Mouse (Mus musculus) limb, embryonic 15.5 days (tissue): Measurements from ENCODE around the gene Yy1. TPM values are rescaled to one million over a fixed set of nuclear protein-coding genes. Genes with fewer than 3 reads are reported as not detected.
"Not testable (repeated sequence)": the region's sequence is repeated elsewhere in the genome, so short reads cannot be mapped to it uniquely, and the experiment has no call there.

Experiments
- ATAC-seq: fragments of 200-750 bp; cut with Nextera tagmentation; 2 replicates; pipeline ENCODE4 v1.8.0; 2017; ENCODE audit warnings: low read depth, moderate TSS enrichment; ENCODE audit not compliant: insufficient number of reproducible peaks, low FRiP score, low TSS enrichment
- H3K27ac ChIP-seq: fragments of 300-500 bp; sonication (generic); 2 replicates; pipeline ENCODE4 v1.5.1; 2015; ENCODE audit warnings: moderate library complexity, mild to moderate bottlenecking, inconsistent platforms
- H3K27me3 ChIP-seq: fragments of 300-500 bp; sonication (generic); 2 replicates; pipeline ENCODE4 v1.6.1; 2015; ENCODE audit warnings: inconsistent platforms
- H3K36me3 ChIP-seq: fragments of 300-500 bp; sonication (generic); 2 replicates; pipeline ENCODE4 v1.6.1; 2015; ENCODE audit warnings: inconsistent platforms
- H3K4me1 ChIP-seq: fragments of 300-500 bp; sonication (generic); 2 replicates; pipeline ENCODE4 v1.6.1; 2015; ENCODE audit warnings: inconsistent platforms
- H3K4me2 ChIP-seq: fragments of 300-500 bp; sonication (generic); 2 replicates; pipeline ENCODE4 v1.6.1; 2015; ENCODE audit warnings: mild to moderate bottlenecking, inconsistent platforms
- H3K4me3 ChIP-seq: fragments of 300-500 bp; sonication (generic); 2 replicates; pipeline ENCODE4 v1.5.1; 2015; ENCODE audit warnings: mild to moderate bottlenecking, inconsistent platforms
- H3K9ac ChIP-seq: fragments of 300-500 bp; sonication (generic); 2 replicates; pipeline ENCODE4 v1.6.1; 2015; ENCODE audit warnings: inconsistent platforms
- H3K9me3 ChIP-seq: fragments of 300-500 bp; sonication (generic); 2 replicates; pipeline ENCODE4 v1.6.1; 2016; ENCODE audit warnings: inconsistent platforms
- WGBS: fragments of 180-500 bp; shearing (Covaris S2); methylation state at CpG from one replicate; pipeline ENCODE4 v1.1.7; 2015; 5-methylcytosine and 5-hydroxymethylcytosine counted together
- polyA plus RNA-seq: library from polyadenylated mRNA; unstranded; fragments of >200 nt; fragmentation: Nextera tagmentation; extraction: Ambion mirVana; gene quantifications from 2 replicates; pipeline ENCODE4 v1.2.1, GENCODE M21; 2015

The Yy1 gene
- polyA plus RNA-seq, 1 experiment from 2014 or later = 17.9 TPM

DNA sequence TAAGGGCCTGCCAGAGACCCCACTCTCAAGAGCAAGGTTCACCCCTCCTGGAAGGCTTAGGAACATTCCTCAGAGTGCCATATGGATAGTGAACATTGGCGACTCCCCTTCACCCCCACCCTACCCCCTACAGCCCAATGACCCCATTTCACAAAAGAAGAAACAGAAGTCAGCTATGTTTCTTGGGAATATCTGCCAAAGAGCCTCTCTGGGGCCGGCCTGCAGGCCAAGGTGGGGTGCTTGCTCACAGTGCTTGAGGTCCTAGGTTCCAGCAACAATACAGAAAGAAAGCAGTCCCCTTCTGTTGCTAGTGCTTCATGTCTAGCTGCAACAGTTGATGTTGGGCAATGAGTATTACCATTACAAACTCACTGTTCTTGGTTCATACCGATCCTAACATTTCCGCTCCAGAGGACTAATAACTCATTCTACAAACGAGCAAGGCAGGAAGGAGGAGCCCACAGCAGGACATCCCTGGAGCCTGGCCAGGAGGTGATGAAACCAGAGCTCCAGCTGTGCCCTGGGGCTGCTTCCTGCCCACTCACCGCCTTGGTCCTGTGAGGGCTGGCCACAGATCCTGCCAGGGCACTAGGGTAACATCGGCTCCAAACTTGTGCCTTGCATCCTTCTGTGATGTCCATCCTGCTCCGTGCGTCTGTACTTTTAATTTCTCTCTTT is 39.3 kb downstream of the Yy1 start:
- WGBS = 52% methylated on average over 9 of the region's 9 CpGs
- Histone ChIP-seq H3K4me3 (no peak overlapping the region), H3K9ac (no peak overlapping the region), H3K4me2 (no peak overlapping the region), H3K9me3 (no peaks in the 10 kb centered on the region), H3K27ac (no peak overlapping the region), H3K4me1 (peaks cover 35% of the 10 kb centered on the region), H3K27me3 (no peaks in the 10 kb centered on the region), H3K36me3 (peaks cover 12% of the 10 kb centered on the region)
- no peak for ATAC-seq

DNA sequence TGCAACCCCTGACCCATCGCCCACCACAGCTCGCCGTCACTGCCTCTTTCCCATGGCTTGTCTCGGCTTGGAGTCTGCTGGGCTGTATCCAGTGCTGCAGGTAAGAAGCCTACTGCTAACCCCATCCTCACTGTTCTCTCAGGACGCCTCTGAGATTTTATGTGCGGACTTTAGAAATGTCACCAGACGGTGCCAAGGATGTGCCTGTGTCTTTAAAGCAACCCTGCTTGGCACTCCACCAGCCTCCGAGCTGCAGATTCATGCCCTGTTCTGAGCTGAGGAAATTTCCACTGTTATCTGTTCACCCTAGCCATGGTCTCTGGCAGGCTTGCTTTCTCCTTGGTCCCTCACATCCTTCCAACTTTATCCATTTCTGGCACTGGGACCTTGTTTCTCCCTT is 40.1 kb downstream of the Yy1 start:
- H3K9ac ChIP-seq = no peak overlapping the region
- no peak for ATAC-seq
- no peaks in the 10 kb centered on the region for H3K9me3 ChIP-seq
- WGBS = 85% methylated on average over 8 of the region's 8 CpGs
- H3K27ac ChIP-seq = no peak overlapping the region
- H3K4me1 ChIP-seq = peaks cover 42% of the 10 kb centered on the region
- H3K36me3 ChIP-seq = peaks cover 6% of the 10 kb centered on the region
- H3K4me3 ChIP-seq = no peak overlapping the region
- no peaks in the 10 kb centered on the region for H3K27me3 ChIP-seq
- H3K4me2 ChIP-seq = no peak overlapping the region

DNA sequence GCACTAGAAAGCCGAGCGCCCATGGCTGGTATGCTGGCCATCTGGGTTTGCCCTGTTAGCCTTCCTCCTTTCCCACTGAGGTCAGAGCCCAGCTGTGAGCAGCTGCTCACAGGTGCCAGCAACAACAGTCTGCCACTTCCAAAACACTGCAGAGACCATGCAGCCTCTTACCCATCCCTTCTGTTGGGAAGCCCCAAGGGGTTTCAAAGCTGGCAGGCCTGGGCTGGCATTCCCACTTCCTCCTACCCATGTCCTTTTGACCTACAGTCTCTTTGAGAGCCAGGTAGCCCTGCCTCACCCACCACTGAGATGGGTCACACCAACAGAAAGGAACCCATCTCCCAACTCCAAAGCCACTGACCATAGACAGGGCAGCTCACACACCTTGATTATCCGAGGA is 40.6 kb downstream of the Yy1 start:
- H3K4me1 ChIP-seq = peaks cover 48% of the 10 kb centered on the region
- H3K4me3 ChIP-seq = no peak overlapping the region
- WGBS = 87% methylated on average over 3 of the region's 3 CpGs
- no peak overlapping the region for H3K9ac ChIP-seq
- no peak overlapping the region for H3K4me2 ChIP-seq
- H3K27ac ChIP-seq = no peak overlapping the region
- H3K27me3 ChIP-seq = no peaks in the 10 kb centered on the region
- no peaks in the 10 kb centered on the region for H3K9me3 ChIP-seq
- peaks cover under 1% of the 10 kb centered on the region for H3K36me3 ChIP-seq
- no peak for ATAC-seq

DNA sequence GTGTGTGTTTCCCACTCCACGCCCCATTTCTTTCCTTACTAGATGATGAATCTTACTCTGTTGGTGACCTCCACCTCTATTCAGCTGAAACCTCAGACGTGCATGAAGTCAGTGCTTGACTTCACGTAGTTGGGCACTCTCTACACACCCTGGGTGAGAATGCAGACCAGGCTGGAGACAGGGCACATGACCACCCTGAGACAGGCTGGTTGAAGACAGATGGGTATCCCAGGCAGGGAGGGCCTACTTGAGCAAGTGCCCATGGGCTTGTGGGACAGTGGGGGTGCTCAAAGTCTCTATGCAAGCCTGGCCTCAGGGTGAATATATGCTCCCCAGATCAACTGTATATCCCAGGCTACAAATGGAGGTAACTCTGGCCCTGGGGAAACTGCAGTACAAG is 41.6 kb downstream of the Yy1 start:
- Histone ChIP-seq H3K27ac (no peak overlapping the region), H3K9ac (peak overlapping the region; percentile 57; the same call in 1 of the 2 replicates), H3K4me1 (peaks cover 48% of the 10 kb centered on the region), H3K4me3 (peak overlapping the region; percentile 66; the same call in 1 of the 2 replicates), H3K36me3 (no peaks in the 10 kb centered on the region; the same call in 1 of the 2 replicates), H3K4me2 (no peak overlapping the region; the same call in 1 of the 2 replicates), H3K27me3 (no peaks in the 10 kb centered on the region), H3K9me3 (no peaks in the 10 kb centered on the region)
- 80% methylated on average over 3 of the region's 3 CpGs for WGBS
- no peak for ATAC-seq

DNA sequence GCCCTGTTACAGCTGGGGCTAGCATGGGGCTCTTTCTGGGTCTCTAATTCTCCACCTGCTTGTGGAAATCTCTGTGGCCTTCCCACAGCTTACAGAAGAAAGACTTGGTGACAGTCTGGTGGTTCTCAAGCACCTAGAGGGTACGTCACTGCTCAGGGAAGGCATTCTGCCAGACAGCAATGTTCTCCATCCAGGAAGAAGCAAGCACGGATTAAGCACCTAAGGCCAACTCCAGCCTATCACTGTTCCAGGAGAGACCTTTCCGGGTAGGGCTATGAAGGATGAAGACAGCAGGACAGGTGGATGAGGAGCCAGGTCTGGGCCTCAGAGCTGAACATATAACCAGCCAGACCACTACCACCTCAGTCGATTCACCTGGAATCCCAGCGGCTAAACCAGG is 42.0 kb downstream of the Yy1 start:
- no peak overlapping the region for H3K27ac ChIP-seq
- ATAC-seq = no peak
- peaks cover 46% of the 10 kb centered on the region for H3K4me1 ChIP-seq
- H3K9me3 ChIP-seq = no peaks in the 10 kb centered on the region
- peak overlapping the region; percentile 57; the same call in 1 of the 2 replicates for H3K9ac ChIP-seq
- H3K36me3 ChIP-seq = no peaks in the 10 kb centered on the region; the same call in 1 of the 2 replicates
- WGBS = 37% methylated on average over 5 of the region's 5 CpGs
- H3K27me3 ChIP-seq = no peaks in the 10 kb centered on the region
- peak overlapping the region; percentile 66 for H3K4me3 ChIP-seq
- H3K4me2 ChIP-seq = peak overlapping the region; percentile 91

DNA sequence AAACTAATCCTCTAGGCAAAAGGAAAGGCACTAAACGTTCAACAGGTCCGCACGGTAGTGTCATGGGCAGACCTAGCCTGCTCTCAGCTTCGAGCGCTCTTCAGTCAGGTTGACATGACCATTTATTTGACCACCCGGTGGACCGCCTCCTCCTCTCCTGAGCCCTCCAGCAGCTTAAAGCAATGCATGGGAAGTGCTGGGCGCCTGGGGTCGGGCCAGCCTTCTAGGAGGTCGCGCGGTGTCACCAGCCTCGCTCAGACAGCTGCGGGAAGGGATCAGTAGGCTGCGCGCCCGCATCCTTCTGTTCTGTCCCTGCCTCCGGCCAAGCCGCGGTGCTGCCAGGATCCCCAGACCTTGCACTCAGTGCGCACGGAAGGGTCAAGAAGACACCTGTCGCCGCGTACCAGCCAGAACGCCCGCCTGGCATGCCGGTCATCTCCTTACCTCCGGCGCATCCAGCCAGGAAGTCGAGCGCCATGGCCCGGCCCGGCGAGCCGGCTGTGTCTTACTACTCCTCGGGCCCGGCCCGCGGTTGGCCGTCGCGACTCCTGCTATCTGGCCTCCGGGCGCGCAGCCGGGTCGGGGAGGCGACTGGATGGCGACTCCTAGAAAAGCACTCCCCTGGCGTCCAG is 42.6 kb downstream of the Yy1 start:
- WGBS = under 1% methylated on average over 51 of the region's 51 CpGs
- H3K4me2 ChIP-seq = peak overlapping the region; percentile 91
- no peak for ATAC-seq
- H3K36me3 ChIP-seq = no peaks in the 10 kb centered on the region; the same call in 1 of the 2 replicates
- peak overlapping the region; percentile 66 for H3K4me3 ChIP-seq
- H3K27ac ChIP-seq = 0 out of 2 replicates have a peak overlapping the region, but pooled peaks have one; percentile 40
- peaks cover 46% of the 10 kb centered on the region for H3K4me1 ChIP-seq
- peak overlapping the region; percentile 57 for H3K9ac ChIP-seq
- no peaks in the 10 kb centered on the region for H3K9me3 ChIP-seq
- no peaks in the 10 kb centered on the region for H3K27me3 ChIP-seq

DNA sequence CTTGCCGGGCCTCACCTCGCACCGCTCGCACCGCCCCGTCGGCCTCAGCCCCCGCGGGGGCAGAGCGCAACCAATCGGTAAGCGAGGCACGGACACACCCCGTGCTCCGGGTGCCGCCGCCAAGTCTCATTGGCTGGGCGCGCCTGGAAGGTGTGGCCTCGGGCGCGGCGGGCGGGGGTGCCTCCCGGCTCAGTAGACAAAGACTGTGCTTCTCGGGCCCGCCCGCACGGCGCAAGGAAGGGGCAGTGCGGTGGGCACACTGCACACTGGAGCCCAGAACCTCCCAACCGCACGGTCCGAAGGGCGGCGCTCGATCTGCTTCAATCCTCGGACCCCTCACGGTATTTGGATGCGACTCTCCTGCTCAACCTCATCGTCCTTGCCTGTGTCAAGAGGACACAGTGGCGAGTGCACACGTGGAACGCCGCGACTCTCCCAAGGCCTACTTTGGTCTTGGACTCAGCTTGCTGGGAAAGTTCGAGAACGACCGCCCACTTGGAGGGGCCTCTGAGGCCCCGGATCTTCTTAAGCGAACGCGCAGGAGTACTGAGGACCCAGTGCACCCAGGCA is 43.2 kb downstream of the Yy1 start, which contains the start of the genes Slc25a29 and Slc25a47:
Gene Slc25a29 (minus strand): TSS at position 44 of the 570 bp plus-strand sequence.
Gene Slc25a47 (plus strand): TSS at position 207 of the 570 bp plus-strand sequence.
- under 1% methylated on average over 52 of the region's 53 CpGs for WGBS
- peaks cover 2% of the 10 kb centered on the region for H3K36me3 ChIP-seq
- peak within 1 kb of the TSS; percentile 90 for H3K27ac ChIP-seq
- no peaks in the 10 kb centered on the region for H3K27me3 ChIP-seq
- peak within 1 kb of the TSS; percentile 57 for H3K9ac ChIP-seq
- no peaks in the 10 kb centered on the region for H3K9me3 ChIP-seq
- H3K4me2 ChIP-seq = peak within 1 kb of the TSS; percentile 91
- peaks cover 46% of the 10 kb centered on the region for H3K4me1 ChIP-seq
- peak; percentile 98 for ATAC-seq
- peak within 1 kb of the TSS; percentile 66 for H3K4me3 ChIP-seq

DNA sequence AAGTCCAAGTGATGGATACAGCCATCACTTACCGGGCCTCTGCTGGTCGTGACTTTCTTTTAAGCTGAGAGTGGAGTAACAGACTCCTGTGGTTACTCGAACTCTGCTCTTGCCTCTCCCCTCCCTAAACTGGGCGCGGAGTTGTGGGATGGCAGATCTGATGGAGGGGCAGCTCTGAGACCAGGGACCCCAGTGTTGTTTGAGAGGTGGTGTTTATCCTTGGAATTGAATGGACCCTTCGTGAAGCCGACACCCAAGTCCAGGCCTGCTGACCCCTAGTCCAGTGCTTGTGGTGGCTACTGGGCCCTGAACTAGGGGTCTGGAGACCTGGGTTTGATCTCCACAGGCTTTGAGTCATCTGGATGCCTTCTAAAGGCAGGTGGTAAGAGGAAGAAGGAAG is 43.9 kb downstream of the Yy1 start:
- 41% methylated on average over 7 of the region's 7 CpGs for WGBS
- peak overlapping the region; percentile 91 for H3K4me2 ChIP-seq

DNA sequence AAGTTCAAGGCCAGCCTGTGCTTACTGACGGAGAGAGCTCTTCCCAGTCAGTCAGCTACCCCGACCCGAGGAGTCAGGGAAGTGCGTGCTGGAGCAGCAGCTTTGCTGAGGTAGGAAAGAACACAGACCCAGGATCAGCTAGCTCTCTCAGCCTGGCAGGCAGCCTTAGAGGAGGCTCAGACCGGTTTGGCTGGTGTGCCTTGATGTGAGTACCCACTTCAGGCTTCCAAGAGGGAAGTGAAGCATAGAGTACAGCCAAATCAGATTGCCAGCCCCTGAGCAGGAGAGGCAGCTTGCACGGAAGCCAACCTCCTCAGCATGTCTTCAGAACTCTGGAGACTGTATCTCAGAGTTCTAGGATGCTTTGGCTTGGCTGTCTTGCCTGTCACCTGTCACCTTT is 48.4 kb downstream of the Yy1 start:
- no peak overlapping the region for H3K9ac ChIP-seq
- no peaks in the 10 kb centered on the region for H3K9me3 ChIP-seq
- H3K36me3 ChIP-seq = peaks cover 48% of the 10 kb centered on the region
- no peak overlapping the region; the same call in 1 of the 2 replicates for H3K27ac ChIP-seq
- peaks cover 20% of the 10 kb centered on the region for H3K4me1 ChIP-seq
- no peak overlapping the region for H3K4me2 ChIP-seq
- ATAC-seq = no peak
- 82% methylated on average over 6 of the region's 6 CpGs for WGBS
- H3K27me3 ChIP-seq = no peaks in the 10 kb centered on the region
- H3K4me3 ChIP-seq = no peak overlapping the region

More for the DNA sequence above, 43.9 kb downstream of the Yy1 start:
- Histone ChIP-seq H3K9ac (peak overlapping the region; percentile 57), H3K4me3 (peak overlapping the region; percentile 66), H3K36me3 (peaks cover 10% of the 10 kb centered on the region), H3K9me3 (no peaks in the 10 kb centered on the region), H3K4me1 (peaks cover 46% of the 10 kb centered on the region), H3K27me3 (no peaks in the 10 kb centered on the region), H3K27ac (peak overlapping the region; percentile 90)
- ATAC-seq = no peak

DNA sequence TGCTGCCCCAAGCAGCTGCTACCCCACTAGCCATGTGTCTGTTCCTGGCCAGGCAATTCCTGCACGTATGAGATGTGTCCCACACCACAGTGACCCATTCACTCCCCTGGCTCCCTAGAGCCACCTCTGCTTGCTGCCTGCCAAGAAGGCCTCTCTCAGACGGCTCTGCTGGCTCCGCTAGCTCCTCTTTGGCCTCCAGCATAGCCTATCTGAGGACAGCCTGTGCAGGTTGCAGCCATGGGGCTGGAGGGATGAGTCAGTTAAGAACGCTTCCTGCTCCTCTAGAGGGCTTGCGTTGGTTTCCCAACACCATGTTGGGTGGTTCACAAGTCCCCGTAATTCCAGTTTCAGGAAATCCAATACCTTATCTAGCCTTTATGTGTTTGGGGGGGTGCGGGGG is 49.9 kb downstream of the Yy1 start:
- H3K9me3 ChIP-seq = no peaks in the 10 kb centered on the region
- no peak for ATAC-seq
- no peak overlapping the region for H3K4me3 ChIP-seq
- H3K9ac ChIP-seq = no peak overlapping the region
- H3K4me2 ChIP-seq = no peak overlapping the region
- H3K4me1 ChIP-seq = peaks cover 8% of the 10 kb centered on the region
- H3K27me3 ChIP-seq = no peaks in the 10 kb centered on the region
- 87% methylated on average over 7 of the region's 7 CpGs for WGBS
- H3K27ac ChIP-seq = no peak overlapping the region
- H3K36me3 ChIP-seq = peaks cover 49% of the 10 kb centered on the region

DNA sequence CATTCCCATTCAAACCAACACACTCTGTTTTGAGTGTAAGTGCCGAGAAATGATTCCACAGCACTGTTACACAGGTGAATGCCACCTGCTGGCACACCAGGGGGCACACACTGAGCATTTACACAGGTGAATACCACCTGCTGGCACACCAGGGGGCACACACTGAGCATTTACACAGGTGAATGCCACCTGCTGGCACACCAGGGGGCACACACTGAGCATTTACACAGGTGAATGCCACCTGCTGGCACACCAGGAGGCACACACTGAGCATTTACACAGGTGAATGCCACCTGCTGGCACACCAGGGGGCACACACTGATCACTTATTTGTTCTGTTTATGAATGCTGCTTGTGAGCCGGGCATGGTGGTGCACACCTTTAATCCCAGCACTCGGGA is 55.3 kb downstream of the Yy1 start:
- H3K4me3 ChIP-seq, ATAC-seq, H3K27ac ChIP-seq, H3K27me3 ChIP-seq, H3K9ac ChIP-seq, H3K4me2 ChIP-seq, H3K4me1 ChIP-seq, H3K9me3 ChIP-seq: not testable (repeated sequence)
- H3K36me3 ChIP-seq = peaks cover 32% of the 10 kb centered on the region
- 88% methylated on average over 3 of the region's 3 CpGs for WGBS

DNA sequence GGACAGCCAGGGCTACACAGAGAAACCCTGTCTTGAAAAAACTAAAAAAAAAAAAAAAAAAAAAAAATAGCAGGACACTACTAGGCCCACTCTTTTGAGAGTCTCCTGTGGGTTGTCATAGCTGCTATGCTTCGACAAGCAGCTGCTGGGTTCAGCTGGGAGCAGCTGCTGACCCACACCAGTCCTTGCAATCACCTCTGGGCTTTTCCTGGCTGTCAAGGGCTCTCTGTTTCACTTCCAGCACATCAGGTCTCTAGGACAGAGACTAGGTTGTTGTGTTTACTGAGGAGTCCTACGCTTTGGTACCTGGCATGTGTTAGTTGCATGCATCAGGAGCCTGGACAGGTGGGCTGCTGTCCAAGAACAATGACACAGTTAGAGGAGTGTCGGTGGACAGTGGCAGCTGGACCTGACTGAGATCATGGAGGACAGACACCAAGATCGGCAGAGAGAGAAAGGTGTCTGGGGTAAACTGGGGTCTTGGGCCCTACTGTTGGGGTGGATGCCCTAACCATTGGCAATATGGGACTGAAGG is 56.8 kb downstream of the Yy1 start:
- no peak overlapping the region for H3K4me2 ChIP-seq
- 82% methylated on average over 4 of the region's 4 CpGs for WGBS
- H3K36me3 ChIP-seq = peaks cover 21% of the 10 kb centered on the region
- no peak overlapping the region for H3K27ac ChIP-seq
- no peaks in the 10 kb centered on the region for H3K9me3 ChIP-seq
- H3K4me3 ChIP-seq = no peak overlapping the region
- no peaks in the 10 kb centered on the region for H3K27me3 ChIP-seq
- H3K4me1 ChIP-seq = no peaks in the 10 kb centered on the region
- no peak overlapping the region for H3K9ac ChIP-seq
- no peak for ATAC-seq
